In the genomic region with DNA sequence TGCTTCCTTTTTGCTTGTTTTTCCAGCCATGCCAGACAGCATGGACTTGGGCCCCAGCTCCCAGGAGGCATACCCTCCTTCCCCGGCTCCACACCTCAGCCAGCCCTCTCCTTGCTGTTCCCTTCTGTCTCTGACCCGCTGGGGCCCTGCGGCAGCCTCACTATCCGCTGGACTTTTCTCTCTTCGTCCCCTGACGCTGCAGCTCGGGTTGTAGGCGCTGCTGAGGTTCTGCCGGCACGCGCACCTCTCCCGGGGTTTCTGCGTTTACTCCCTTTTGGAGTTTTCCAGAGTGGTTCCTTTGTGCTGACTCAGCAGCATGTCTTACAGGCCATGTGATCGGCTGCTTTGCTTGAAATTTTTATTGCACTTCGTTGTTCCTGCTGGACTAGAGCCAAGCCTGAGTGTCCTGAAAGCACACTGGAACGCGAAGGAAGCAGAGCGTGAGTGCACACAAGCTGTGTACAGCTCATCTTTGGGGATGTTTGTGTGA, we compare ENCODE assay signal across 8 mouse cellular contexts. TPM values are rescaled to one million over a fixed set of nuclear protein-coding genes. Genes with fewer than 3 reads are reported as not detected.
DNase-seq lines count a peak whose midpoint lies in the region; ATAC-seq and TF ChIP-seq lines count a peak whose summit lies in the region.

No protein-coding gene starts in this region.

- ATAC-seq in forebrain, embryonic 13.5 days, result peak; percentile 33; the same call in 1 of the 2 replicates
- ATAC-seq in heart, postnatal 0 days (ENCODE audit: insufficient read depth, low read depth), result peak; percentile 56; the same call in 1 of the 2 replicates
- no peak for ATAC-seq in liver, embryonic 14.5 days (ENCODE audit: insufficient read depth)
- ATAC-seq in neural tube, embryonic 14.5 days (ENCODE audit: low read depth), result peak; percentile 74

- WGBS in forebrain, embryonic 13.5 days, result 10% methylated on average over 18 of the region's 18 CpGs
- 8% methylated on average over 18 of the region's 18 CpGs for WGBS in heart, postnatal 0 days
- 45% methylated on average over 18 of the region's 18 CpGs for WGBS in liver, embryonic 14.5 days (ENCODE audit: insufficient replicate concordance)
- WGBS in neural tube, embryonic 14.5 days, result 5% methylated on average over 18 of the region's 18 CpGs

- H3K36me3 ChIP-seq in forebrain, embryonic 13.5 days (ENCODE audit: poor library complexity, severe bottlenecking), result no peaks in the 10 kb centered on the region
- H3K36me3 ChIP-seq in heart, postnatal 0 days (replicated peaks; ENCODE audit: control insufficient read depth, insufficient read depth, low read length), result no peaks in the 10 kb centered on the region
- no peaks in the 10 kb centered on the region for H3K36me3 ChIP-seq in liver, embryonic 14.5 days (replicated peaks; ENCODE audit: control insufficient read depth, insufficient read depth, low read depth)
- no peaks in the 10 kb centered on the region for H3K36me3 ChIP-seq in neural tube, embryonic 14.5 days (ENCODE audit: control insufficient read depth, insufficient read depth, low read length)

- no peak for TF ChIP-seq EP300 in heart, postnatal 0 days (IDR thresholded peaks at IDR 0.05; ENCODE audit: low read depth)
- TF ChIP-seq EP300 in liver, embryonic 14.5 days (IDR thresholded peaks at IDR 0.05; ENCODE audit: low read depth), result no peak

- peaks cover 33% of the 10 kb centered on the region for H3K4me1 ChIP-seq in brown adipose tissue, adult 24 weeks (ENCODE audit: control insufficient read depth, insufficient read depth, insufficient read length, low read length)
- peaks cover 13% of the 10 kb centered on the region for H3K4me1 ChIP-seq in forebrain, embryonic 13.5 days
- H3K4me1 ChIP-seq in heart, postnatal 0 days (ENCODE audit: control insufficient read depth, insufficient read depth), result peaks cover 18% of the 10 kb centered on the region; the same call in 1 of the 2 replicates
- H3K4me1 ChIP-seq in liver, embryonic 14.5 days (replicated peaks; ENCODE audit: control insufficient read depth in 2 of 2, insufficient read depth in 2 of 2, low read length in 1 of 2), result peaks cover 0 to 16% of the 10 kb centered on the region in 2 experiments; a peak in 2 of 4 replicates
- H3K4me1 ChIP-seq in neural tube, embryonic 14.5 days (ENCODE audit: control insufficient read depth, insufficient read depth, low read length), result peaks cover 6% of the 10 kb centered on the region

- peak overlapping the region; percentile 43 for H3K9ac ChIP-seq in forebrain, embryonic 13.5 days
- H3K9ac ChIP-seq in heart, postnatal 0 days (replicated peaks; ENCODE audit: low read depth, low read length), result peak overlapping the region; percentile 53
- H3K9ac ChIP-seq in liver, embryonic 14.5 days (replicated peaks), result no peak overlapping the region
- H3K9ac ChIP-seq in neural tube, embryonic 14.5 days (replicated peaks; ENCODE audit: low read depth, low read length), result peak overlapping the region; percentile 22; the same call in 1 of the 2 replicates

- H3K9me3 ChIP-seq in forebrain, embryonic 13.5 days (replicated peaks), result no peaks in the 10 kb centered on the region
- no peaks in the 10 kb centered on the region for H3K9me3 ChIP-seq in heart, postnatal 0 days (replicated peaks; ENCODE audit: control insufficient read depth, low read length)
- no peaks in the 10 kb centered on the region for H3K9me3 ChIP-seq in liver, embryonic 14.5 days (ENCODE audit: control insufficient read depth, low read length)
- H3K9me3 ChIP-seq in neural tube, embryonic 14.5 days (ENCODE audit: control insufficient read depth, low read length), result no peaks in the 10 kb centered on the region

- DNase-seq in 3T3-L1 (ENCODE audit: low read depth, low spot score), result peak; percentile 88
- DNase-seq in heart, postnatal 0 days (ENCODE audit: low spot score), result peak; percentile 79
- DNase-seq in kidney, postnatal 4 days, result peak; percentile 76 to 87
- DNase-seq in liver, embryonic 14.5 days (ENCODE audit: low read depth in 3 of 3, low spot score in 3 of 3), result no peak
- no peak for DNase-seq in c-Kit-positive CD71-positive TER-119-positive erythroid progenitor cells, embryonic 14.5 days (ENCODE audit: low spot score)

- H3K27ac ChIP-seq in brown adipose tissue, adult 24 weeks (replicated peaks; ENCODE audit: low read depth, low read length), result peak overlapping the region; percentile 54
- H3K27ac ChIP-seq in forebrain, embryonic 13.5 days, result no peak overlapping the region
- H3K27ac ChIP-seq in heart, postnatal 0 days (ENCODE audit: low read depth), result peak overlapping the region; percentile 49
- no peak overlapping the region for H3K27ac ChIP-seq in liver, embryonic 14.5 days
- peak overlapping the region; percentile 58; the same call in 1 of the 2 replicates for H3K27ac ChIP-seq in neural tube, embryonic 14.5 days (ENCODE audit: low read depth, low read length)

- peak overlapping the region; percentile 38 for H3K4me3 ChIP-seq in brown adipose tissue, adult 24 weeks (ENCODE audit: insufficient read depth, low read depth, low read length)
- H3K4me3 ChIP-seq in forebrain, embryonic 13.5 days, result 0 out of 2 replicates have a peak overlapping the region, but pooled peaks have one; percentile 16
- H3K4me3 ChIP-seq in heart, postnatal 0 days (ENCODE audit: low read depth, low read length), result peak overlapping the region; percentile 36
- no peak overlapping the region for H3K4me3 ChIP-seq in liver, embryonic 14.5 days (ENCODE audit: insufficient read depth in 1 of 2, low read depth in 2 of 2, low read length in 2 of 2)
- H3K4me3 ChIP-seq in neural tube, embryonic 14.5 days (ENCODE audit: low read depth, low read length), result peak overlapping the region; percentile 10; the same call in 1 of the 2 replicates

- TF ChIP-seq CTCF in heart, postnatal 0 days (IDR thresholded peaks at IDR 0.05; ENCODE audit: low read depth), result no peak
- TF ChIP-seq CTCF in liver, embryonic 14.5 days (IDR thresholded peaks at IDR 0.05; ENCODE audit: low read depth), result no peak

- H3K4me2 ChIP-seq in forebrain, embryonic 13.5 days, result peak overlapping the region; percentile 57
- peak overlapping the region; percentile 70 for H3K4me2 ChIP-seq in heart, postnatal 0 days (ENCODE audit: low read depth, low read length)
- peak overlapping the region; percentile 25 for H3K4me2 ChIP-seq in liver, embryonic 14.5 days (ENCODE audit: low read depth)
- H3K4me2 ChIP-seq in neural tube, embryonic 14.5 days (ENCODE audit: low read depth, low read length), result peak overlapping the region; percentile 47

- no peaks in the 10 kb centered on the region for H3K27me3 ChIP-seq in forebrain, embryonic 13.5 days
- no peaks in the 10 kb centered on the region for H3K27me3 ChIP-seq in heart, postnatal 0 days (ENCODE audit: control insufficient read depth, insufficient read depth, low read length)
- no peaks in the 10 kb centered on the region for H3K27me3 ChIP-seq in liver, embryonic 14.5 days (ENCODE audit: control insufficient read depth, insufficient read depth, low read length)
- no peaks in the 10 kb centered on the region for H3K27me3 ChIP-seq in neural tube, embryonic 14.5 days (ENCODE audit: control insufficient read depth, insufficient read depth, low read length)

RNA-seq across cellular contexts. Expression of a gene that starts 8.3 kb away (rescaled TPM):
- polyA plus RNA-seq in brown adipose tissue, adult 24 weeks (2012; ENCODE audit: insufficient read depth, insufficient read length, missing spikeins), result 45.2 and 49.4 TPM in 2 replicates
- polyA plus RNA-seq in forebrain, embryonic 13.5 days (2015; fragmentation: Nextera tagmentation; extraction: Ambion mirVana), result 5.7 and 6.7 TPM in 2 replicates
- 21.0 and 25.7 TPM in 2 replicates for total RNA-seq in heart, postnatal 0 days (2014; rRNA removed; ENCODE audit: low replicate concordance)
- 16.0 and 16.6 TPM in 2 replicates for polyA plus RNA-seq in heart, postnatal 0 days (2015; fragmentation: Nextera tagmentation; extraction: Ambion mirVana)
- polyA plus RNA-seq in liver, embryonic 14.5 days (2012; rRNA removed), result 6.9 and 9.4 TPM in 2 replicates
- 11.6 and 13.5 TPM in 2 replicates for polyA plus RNA-seq in liver, embryonic 14.5 days (2014; fragmentation: Nextera tagmentation; extraction: Ambion mirVana)
- 6.1 and 10.6 TPM in 2 replicates for polyA plus RNA-seq in neural tube, embryonic 14.5 days (2014; fragmentation: Nextera tagmentation; extraction: Ambion mirVana)

Comparison
In these comparisons a context has a peak if more than half of its experiments do, and no peak if none do; other contexts are left out.
1. DNase-seq: peak in 3T3-L1 (single experiment), heart, postnatal 0 days (single experiment) and kidney, postnatal 4 days (2 of 2); none in liver, embryonic 14.5 days (0 of 3) and c-Kit-positive CD71-positive TER-119-positive erythroid progenitor cells, embryonic 14.5 days (single experiment).
2. H3K27ac ChIP-seq: peak in brown adipose tissue, adult 24 weeks (single experiment), heart, postnatal 0 days (single experiment) and neural tube, embryonic 14.5 days (single experiment); none in forebrain, embryonic 13.5 days (single experiment) and liver, embryonic 14.5 days (single experiment).
3. H3K4me3 ChIP-seq: peak in brown adipose tissue, adult 24 weeks (single experiment), forebrain, embryonic 13.5 days (single experiment), heart, postnatal 0 days (single experiment) and neural tube, embryonic 14.5 days (single experiment); none in liver, embryonic 14.5 days (0 of 2).
4. Peak in every context shown above with its lines, with median percentiles within 50 percentile points of each other: H3K4me2 ChIP-seq.